Mouse (Mus musculus) lung, adult 2 months (tissue): Measurements from ENCODE around the gene Ankle1.

ENCODE experiments used
- CTCF ChIP-seq: fragments of 200-500 bp; IDR thresholded peaks from 2 replicates; pipeline ENCODE4 v1.5.1; 2011; ENCODE audit warnings: mild to moderate bottlenecking, low read length, control low read depth; ENCODE audit not compliant: insufficient read depth
- POLR2A ChIP-seq: fragments of 200-500 bp; IDR thresholded peaks from 2 replicates; pipeline ENCODE4 v1.6.1; 2011; ENCODE audit warnings: low read depth, mild to moderate bottlenecking, control low read depth, low read length, borderline replicate concordance; ENCODE audit errors: extremely low read depth

- TF ChIP-seq CTCF, result no peak
- no peak for TF ChIP-seq POLR2A
Observed at GRCm38 (mm10) chr8:71388267-71388666, 17.5 kb upstream of the Ankle1 start.
